Mouse (Mus musculus): ENCODE data around the gene Zfand6. TPM values are rescaled to one million over a fixed set of nuclear protein-coding genes. Genes with fewer than 3 reads are reported as not detected.
A peak's percentile ranks its signal among the peaks of the same experiment; 100 is the strongest.

Zfand6 gene
- total and polyA plus RNA-seq, 2 experiments from 2014 or later = 122 to 130 TPM

GRCm38 (mm10) chr7:84611609-84612008 lies 78.2 kb downstream of the Zfand6 start:
- no peaks in the 10 kb centered on the region for H3K9me3 ChIP-seq (replicated peaks; ENCODE audit: control insufficient read depth, low read length)
- H3K27ac ChIP-seq (ENCODE audit: low read depth) = no peak overlapping the region
- H3K27me3 ChIP-seq (ENCODE audit: control insufficient read depth, insufficient read depth, low read length) = no peaks in the 10 kb centered on the region
- no peak overlapping the region for H3K4me2 ChIP-seq (ENCODE audit: low read depth, low read length)
- peaks cover 9% of the 10 kb centered on the region; the same call in 1 of the 2 replicates for H3K36me3 ChIP-seq (replicated peaks; ENCODE audit: control insufficient read depth, insufficient read depth, low read length)
- DNase-seq (ENCODE audit: low spot score) (no peak), ATAC-seq (ENCODE audit: insufficient read depth, low read depth) (no peak)
- no peak overlapping the region for H3K4me3 ChIP-seq (ENCODE audit: low read depth, low read length)
- 81% methylated on average over 1 of the region's 1 CpGs for WGBS
- no peak for TF ChIP-seq CTCF (IDR thresholded peaks at IDR 0.05; ENCODE audit: low read depth)
- TF ChIP-seq EP300 (IDR thresholded peaks at IDR 0.05; ENCODE audit: low read depth) = no peak
- H3K9ac ChIP-seq (replicated peaks; ENCODE audit: low read depth, low read length) = no peak overlapping the region
- H3K4me1 ChIP-seq (ENCODE audit: control insufficient read depth, insufficient read depth) = no peaks in the 10 kb centered on the region

- Histone ChIP-seq H3K9me3 (replicated peaks; ENCODE audit: control insufficient read depth, low read length) (no peaks in the 10 kb centered on the region), H3K9ac (replicated peaks; ENCODE audit: low read depth, low read length) (peak within 1 kb of the TSS; percentile 41), H3K4me3 (ENCODE audit: low read depth, low read length) (peak within 1 kb of the TSS; percentile 59), H3K4me2 (ENCODE audit: low read depth, low read length) (peak within 1 kb of the TSS; percentile 98), H3K36me3 (replicated peaks; ENCODE audit: control insufficient read depth, insufficient read depth, low read length) (no peaks in the 10 kb centered on the region), H3K4me1 (ENCODE audit: control insufficient read depth, insufficient read depth) (no peaks in the 10 kb centered on the region), H3K27ac (ENCODE audit: low read depth) (no peak within 1 kb of the TSS), H3K27me3 (ENCODE audit: control insufficient read depth, insufficient read depth, low read length) (no peaks in the 10 kb centered on the region)
- 4% methylated on average over 10 of the region's 10 CpGs for WGBS
- no peak for DNase-seq (ENCODE audit: low spot score)
- TF ChIP-seq CTCF (IDR thresholded peaks at IDR 0.05; ENCODE audit: low read depth) = no peak
- TF ChIP-seq EP300 (IDR thresholded peaks at IDR 0.05; ENCODE audit: low read depth) = no peak
- ATAC-seq (ENCODE audit: insufficient read depth, low read depth) = peak; percentile 30
Observed at GRCm38 (mm10) chr7:84606293-84606749, 83.4 kb downstream of the Zfand6 start, which contains the start of gene Fah. TSS of gene Fah (minus strand) at chr7:84606722.

- H3K9ac ChIP-seq (replicated peaks; ENCODE audit: low read depth, low read length) = peak overlapping the region; percentile 41
- DNase-seq (ENCODE audit: low spot score) = peak; percentile 24
Observed at GRCm38 (mm10) chr7:84605704-84606292, 84.0 kb downstream of the Zfand6 start.

GRCm38 (mm10) chr7:84605033-84605687 lies 84.6 kb downstream of the Zfand6 start:
- peak overlapping the region; percentile 98 for H3K4me2 ChIP-seq (ENCODE audit: low read depth, low read length)
- no peak for TF ChIP-seq CTCF (IDR thresholded peaks at IDR 0.05; ENCODE audit: low read depth)
- no peak for TF ChIP-seq EP300 (IDR thresholded peaks at IDR 0.05; ENCODE audit: low read depth)
- ATAC-seq (ENCODE audit: insufficient read depth, low read depth) (0 out of 2 replicates have a peak, but pooled peaks have one; percentile 35), DNase-seq (ENCODE audit: low spot score) (no peak)
- no peak overlapping the region for H3K27ac ChIP-seq (ENCODE audit: low read depth)
- H3K9me3 ChIP-seq (replicated peaks; ENCODE audit: control insufficient read depth, low read length) = no peaks in the 10 kb centered on the region
- no peaks in the 10 kb centered on the region for H3K27me3 ChIP-seq (ENCODE audit: control insufficient read depth, insufficient read depth, low read length)
- H3K4me3 ChIP-seq (ENCODE audit: low read depth, low read length) = peak overlapping the region; percentile 59
- H3K36me3 ChIP-seq (replicated peaks; ENCODE audit: control insufficient read depth, insufficient read depth, low read length) = no peaks in the 10 kb centered on the region
- H3K9ac ChIP-seq (replicated peaks; ENCODE audit: low read depth, low read length) = peak overlapping the region; percentile 41
- 13% methylated on average over 19 of the region's 19 CpGs for WGBS
- no peaks in the 10 kb centered on the region for H3K4me1 ChIP-seq (ENCODE audit: control insufficient read depth, insufficient read depth)

More at GRCm38 (mm10) chr7:84605704-84606292, 84.0 kb downstream of the Zfand6 start:
- no peak overlapping the region for H3K27ac ChIP-seq (ENCODE audit: low read depth)
- H3K9me3 ChIP-seq (replicated peaks; ENCODE audit: control insufficient read depth, low read length) = no peaks in the 10 kb centered on the region
- no peaks in the 10 kb centered on the region for H3K36me3 ChIP-seq (replicated peaks; ENCODE audit: control insufficient read depth, insufficient read depth, low read length)
- peak overlapping the region; percentile 59 for H3K4me3 ChIP-seq (ENCODE audit: low read depth, low read length)
- TF ChIP-seq CTCF (IDR thresholded peaks at IDR 0.05; ENCODE audit: low read depth) (no peak), EP300 (IDR thresholded peaks at IDR 0.05; ENCODE audit: low read depth) (no peak)
- no peaks in the 10 kb centered on the region for H3K4me1 ChIP-seq (ENCODE audit: control insufficient read depth, insufficient read depth)
- H3K4me2 ChIP-seq (ENCODE audit: low read depth, low read length) = peak overlapping the region; percentile 98
- H3K27me3 ChIP-seq (ENCODE audit: control insufficient read depth, insufficient read depth, low read length) = no peaks in the 10 kb centered on the region
- 0% methylated on average over 34 of the region's 36 CpGs for WGBS
- ATAC-seq (ENCODE audit: insufficient read depth, low read depth) = peak; percentile 83

- DNase-seq (ENCODE audit: low spot score) = no peak
- TF ChIP-seq CTCF (IDR thresholded peaks at IDR 0.05; ENCODE audit: low read depth) = no peak
- no peak for TF ChIP-seq EP300 (IDR thresholded peaks at IDR 0.05; ENCODE audit: low read depth)
- Histone ChIP-seq H3K9ac (replicated peaks; ENCODE audit: low read depth, low read length) (no peak overlapping the region), H3K4me3 (ENCODE audit: low read depth, low read length) (no peak overlapping the region), H3K4me2 (ENCODE audit: low read depth, low read length) (no peak overlapping the region), H3K36me3 (replicated peaks; ENCODE audit: control insufficient read depth, insufficient read depth, low read length) (no peaks in the 10 kb centered on the region), H3K4me1 (ENCODE audit: control insufficient read depth, insufficient read depth) (no peaks in the 10 kb centered on the region), H3K27ac (ENCODE audit: low read depth) (no peak overlapping the region), H3K9me3 (replicated peaks; ENCODE audit: control insufficient read depth, low read length) (no peaks in the 10 kb centered on the region), H3K27me3 (ENCODE audit: control insufficient read depth, insufficient read depth, low read length) (no peaks in the 10 kb centered on the region)
- 74% methylated on average over 3 of the region's 3 CpGs for WGBS
- ATAC-seq (ENCODE audit: insufficient read depth, low read depth) = no peak
Observed at GRCm38 (mm10) chr7:84604501-84604900, 85.3 kb downstream of the Zfand6 start.
